21 mouse cellular contexts compared by ENCODE assay signal in the genomic region with DNA sequence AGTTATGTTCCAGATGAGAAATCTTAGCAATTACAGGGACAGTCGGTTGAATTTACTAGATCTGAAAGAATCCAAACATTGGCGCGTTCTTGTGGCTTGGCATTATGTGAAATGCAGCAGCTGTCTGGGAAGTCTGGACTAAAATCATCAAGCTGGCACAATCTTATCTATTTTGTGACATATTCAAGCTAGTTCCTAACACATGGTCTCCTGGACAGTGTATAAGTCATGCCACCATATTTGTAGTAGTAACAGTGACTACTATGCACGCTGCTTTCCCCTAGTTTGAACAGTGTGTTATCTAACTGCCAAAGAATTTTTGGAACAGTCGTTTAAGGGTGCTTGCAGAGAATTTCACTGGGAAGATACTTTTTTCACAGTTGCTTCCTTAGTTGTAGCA.
DNase-seq lines count a peak whose midpoint lies in the region; ATAC-seq lines count a peak whose summit lies in the region.
"Had no signal": no experiment of that assay in that cellular context is flagged by ENCODE, and none has a peak within 500 bp of the region (broad histone marks: within the 10 kb centered on the region; RNA-seq: fewer than 3 reads in every experiment).

No protein-coding gene starts in this region.

- DNase-seq in left cerebral cortex, adult 18-20 months (ENCODE audit: low spot score in 2 of 2) = peak; percentile 2 to 7
- DNase-seq in left cerebral cortex, adult 11 months (ENCODE audit: low spot score) = no peak
- peak; percentile 46 for DNase-seq in brain, embryonic 18.5 days (ENCODE audit: low read depth, low spot score)
- peak; percentile 8 to 14 for DNase-seq in frontal cortex, postnatal 36 days (ENCODE audit: low spot score in 2 of 2)
- DNase-seq in right cerebral cortex, postnatal 10 days (ENCODE audit: low spot score in 2 of 2) = peak; percentile 24 to 48
- DNase-seq: adrenal gland, adult 8-10 months; cerebellum, adult 9-10 months; gastrocnemius, adult 2 months; heart, adult 2 months; kidney, postnatal 10 days; left cerebral cortex, postnatal 4 days had no signal

- H3K4me2 ChIP-seq in intestine, embryonic 16.5 days (ENCODE audit: low read depth, low read length) = no peak overlapping the region
- H3K4me2 ChIP-seq: hindbrain, embryonic 13.5 days; liver, embryonic 12.5 days; neural tube, embryonic 12.5 days had no signal

- H3K4me1 ChIP-seq in intestine, embryonic 16.5 days (ENCODE audit: control insufficient read depth, insufficient read depth, low read length) = no peaks in the 10 kb centered on the region
- H3K4me1 ChIP-seq: embryonic facial prominence, embryonic 10.5 days; hindbrain, embryonic 13.5 days; liver, embryonic 12.5 days; neural tube, embryonic 12.5 days had no signal

- no peak for ATAC-seq in monocyte, adult 5-6 weeks (replicated peaks; ENCODE audit: insufficient number of reproducible peaks, low FRiP score, low TSS enrichment, poor library complexity, severe bottlenecking)
- no peak for ATAC-seq in intestine, embryonic 16.5 days
- ATAC-seq: intestine, postnatal 0 days; liver, embryonic 12.5 days; lung, postnatal 0 days; midbrain, embryonic 16.5 days had no signal

- no peak overlapping the region for H3K9ac ChIP-seq in intestine, embryonic 16.5 days (ENCODE audit: low read depth, low read length)
- H3K9ac ChIP-seq: hindbrain, embryonic 13.5 days; liver, embryonic 12.5 days; neural tube, embryonic 12.5 days had no signal

- H3K4me3 ChIP-seq in intestine, embryonic 16.5 days (ENCODE audit: low read length) = no peak overlapping the region
- H3K4me3 ChIP-seq: embryonic facial prominence, embryonic 10.5 days; erythroblast, embryonic 14.5 days; gastrocnemius, adult 2 months; heart, adult 2 months; hindbrain, embryonic 13.5 days; liver, embryonic 12.5 days; neural tube, embryonic 12.5 days had no signal

- H3K27ac ChIP-seq in intestine, embryonic 16.5 days (ENCODE audit: low read length) = no peak overlapping the region
- H3K27ac ChIP-seq: embryonic facial prominence, embryonic 10.5 days; gastrocnemius, adult 2 months; heart, adult 2 months; hindbrain, embryonic 13.5 days; liver, embryonic 12.5 days; neural tube, embryonic 12.5 days had no signal

- 56% methylated on average over 5 of the region's 5 CpGs for WGBS in intestine, embryonic 16.5 days

- H3K9me3 ChIP-seq in intestine, embryonic 16.5 days (ENCODE audit: control insufficient read depth, low read length) = no peaks in the 10 kb centered on the region
- H3K9me3 ChIP-seq: embryonic facial prominence, embryonic 10.5 days; hindbrain, embryonic 13.5 days; liver, embryonic 12.5 days; neural tube, embryonic 12.5 days had no signal

- no peaks in the 10 kb centered on the region for H3K36me3 ChIP-seq in intestine, embryonic 16.5 days (ENCODE audit: control insufficient read depth, insufficient read depth, low read length)
- H3K36me3 ChIP-seq: embryonic facial prominence, embryonic 10.5 days; hindbrain, embryonic 13.5 days; liver, embryonic 12.5 days; neural tube, embryonic 12.5 days had no signal

- H3K27me3 ChIP-seq in intestine, embryonic 16.5 days (replicated peaks; ENCODE audit: control insufficient read depth, insufficient read depth, low read length) = no peaks in the 10 kb centered on the region
- H3K27me3 ChIP-seq: hindbrain, embryonic 13.5 days; liver, embryonic 12.5 days; neural tube, embryonic 12.5 days had no signal
